Mouse (Mus musculus) megakaryocyte-erythroid progenitor cell, adult 5-6 weeks (primary cell): ENCODE data around the gene Ift46. TPM values are rescaled to one million over a fixed set of nuclear protein-coding genes. Genes with fewer than 3 reads are reported as not detected.

Experiments
- ATAC-seq: replicated peaks from 2 replicates; pipeline ENCODE4 v1.8.0; 2016; ENCODE audit warnings: mild to moderate bottlenecking, inconsistent platforms; ENCODE audit not compliant: severe bottlenecking, poor library complexity, low FRiP score, low TSS enrichment
- total RNA-seq, 2 experiments: library from RNA; stranded (forward) in 1 of 2; stranded (reverse) in 1 of 2; fragments of 200-1000, 215-1000 nt in 1 of 2; fragments of >200 nt in 1 of 2; fragmentation: Nextera tagmentation in 1 of 2; gene quantifications; 2 replicates each; pipeline ENCODE4 v1.2.3; 2014 to 2017

Gene Ift46
- total RNA-seq, 2 experiments from 2014 or later, result 24.1 to 27.7 TPM

DNA sequence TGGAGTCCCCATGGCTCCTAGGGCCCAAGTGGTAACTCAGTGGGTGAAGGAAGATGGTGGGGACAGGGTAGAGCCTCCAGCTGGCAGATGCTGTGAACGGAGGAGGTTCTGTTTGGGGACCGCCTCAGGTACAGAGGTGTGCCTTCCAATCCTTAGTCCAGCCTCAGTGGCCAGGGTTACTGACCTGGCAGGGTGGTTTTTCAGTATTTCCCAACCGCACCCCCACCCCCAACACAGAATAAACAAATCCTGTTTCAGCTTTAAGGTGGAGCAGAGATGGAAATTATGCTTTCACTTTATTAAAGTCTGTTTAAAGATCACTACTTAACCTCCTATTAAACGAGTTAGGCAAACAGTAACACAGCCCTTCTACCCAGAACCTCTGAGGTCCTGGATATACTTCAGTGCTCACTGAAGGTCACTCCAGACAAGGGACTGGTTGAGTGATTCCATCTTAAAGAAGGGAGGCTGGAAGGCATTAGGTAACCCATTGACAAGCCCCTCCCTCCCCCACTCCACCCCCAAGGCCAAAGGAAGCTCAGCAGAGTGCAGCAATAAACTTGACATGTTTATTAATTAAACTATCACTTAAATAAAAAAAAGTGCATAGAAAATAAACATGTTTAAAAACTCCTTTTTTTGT, 35.2 kb downstream of the Ift46 start, which contains the start of gene Ttc36:
Ttc36 (minus strand) TSS at position 265 of the 643 bp plus-strand sequence.
- no peak for ATAC-seq

DNA sequence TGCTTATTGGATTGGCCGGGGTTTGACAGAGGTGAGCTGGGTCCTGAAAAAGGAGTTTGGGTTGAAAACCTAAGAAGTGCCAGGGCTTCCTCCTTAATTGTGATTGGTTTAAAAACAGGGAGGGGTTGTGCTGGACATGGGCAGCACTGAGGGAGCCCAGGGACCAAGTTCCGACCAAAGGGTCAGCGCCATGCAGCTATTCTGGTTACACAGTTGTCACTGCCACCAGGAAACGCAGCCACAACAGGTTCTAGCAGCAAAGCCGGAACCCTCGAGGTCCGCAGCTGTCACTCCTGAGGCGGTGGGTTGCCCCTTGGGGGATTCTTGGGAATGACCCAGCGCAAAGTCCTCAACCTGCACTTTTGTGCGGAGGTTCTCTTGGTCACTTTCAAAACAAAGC, 37.0 kb downstream of the Ift46 start:
- ATAC-seq, result no peak

DNA sequence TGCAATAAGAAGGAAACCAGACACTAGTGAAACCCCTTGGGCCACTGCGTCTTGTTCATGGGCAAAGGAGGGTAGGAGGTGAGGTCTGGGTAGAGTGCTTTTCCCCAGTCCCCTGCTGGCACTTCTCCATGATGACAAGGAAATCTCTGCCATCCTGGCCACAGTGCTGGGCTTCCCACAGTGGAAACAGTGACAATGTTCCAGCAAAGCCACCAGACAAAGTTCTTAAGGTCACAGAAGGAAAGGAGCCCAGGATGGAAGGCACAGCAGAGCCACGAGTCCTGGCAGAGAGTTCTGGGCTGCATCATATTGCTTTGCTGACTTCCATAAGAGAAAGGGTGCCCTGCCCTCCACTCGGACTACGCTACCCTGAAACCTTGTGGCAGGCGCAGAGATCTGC, 37.8 kb downstream of the Ift46 start:
- no peak for ATAC-seq

DNA sequence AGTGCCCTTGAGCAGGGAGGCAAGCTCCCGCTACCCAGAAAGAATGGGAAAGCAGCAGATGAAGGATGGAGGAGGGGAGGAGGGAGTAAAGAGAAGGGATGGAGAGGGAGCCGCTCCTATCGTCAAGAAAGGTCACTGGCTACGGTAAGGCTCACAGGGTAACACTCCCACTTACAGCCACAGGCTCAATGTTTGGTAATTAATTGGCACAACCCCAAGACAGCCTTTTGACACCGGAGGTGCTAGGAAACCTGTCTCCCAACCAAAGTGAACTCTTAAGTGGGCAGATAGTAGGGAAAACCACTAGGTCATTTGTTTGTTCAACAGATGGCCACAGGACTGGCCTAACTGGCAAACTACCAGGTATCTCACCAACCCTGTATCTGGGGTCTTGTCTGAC, 39.4 kb downstream of the Ift46 start:
- ATAC-seq, result no peak

DNA sequence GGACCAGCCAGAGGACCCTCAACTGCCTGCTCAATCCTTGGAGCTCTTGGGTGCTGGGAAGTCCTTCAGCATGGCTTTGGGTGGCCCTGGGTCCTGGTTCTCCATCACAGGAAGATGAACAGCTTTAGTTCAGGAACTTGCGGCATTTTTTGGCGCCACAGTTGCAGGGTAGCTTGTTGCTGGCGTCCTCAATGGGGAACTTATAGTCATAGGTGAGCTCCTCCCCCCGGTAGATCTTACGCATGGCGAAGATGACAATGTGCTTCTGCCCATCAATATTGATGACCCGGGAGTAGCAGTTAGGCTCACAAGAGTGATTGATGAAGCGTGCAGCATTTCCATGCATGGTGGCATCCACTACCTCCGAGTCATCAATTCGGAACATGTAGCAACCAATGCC, 40.1 kb downstream of the Ift46 start:
- ATAC-seq, result no peak

DNA sequence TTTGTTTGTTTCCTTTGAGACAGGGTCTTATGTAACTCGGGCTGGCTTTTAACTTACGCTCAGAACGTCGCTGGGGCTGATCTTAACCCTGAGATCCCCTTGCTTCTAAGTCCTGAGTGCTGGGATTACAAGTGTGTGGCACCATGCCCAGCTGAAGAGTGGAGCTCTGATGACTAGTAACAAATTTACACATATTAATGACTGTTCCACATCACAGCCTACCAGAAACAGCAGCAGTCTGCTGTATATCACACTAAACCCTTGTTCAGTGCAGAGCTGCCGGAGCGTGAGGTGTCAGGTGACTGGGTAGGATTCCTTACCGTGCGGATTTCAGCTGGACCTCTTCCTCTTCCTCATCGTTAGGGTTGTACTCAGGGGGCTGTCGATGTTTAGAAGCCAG, 42.6 kb downstream of the Ift46 start:
- no peak for ATAC-seq

DNA sequence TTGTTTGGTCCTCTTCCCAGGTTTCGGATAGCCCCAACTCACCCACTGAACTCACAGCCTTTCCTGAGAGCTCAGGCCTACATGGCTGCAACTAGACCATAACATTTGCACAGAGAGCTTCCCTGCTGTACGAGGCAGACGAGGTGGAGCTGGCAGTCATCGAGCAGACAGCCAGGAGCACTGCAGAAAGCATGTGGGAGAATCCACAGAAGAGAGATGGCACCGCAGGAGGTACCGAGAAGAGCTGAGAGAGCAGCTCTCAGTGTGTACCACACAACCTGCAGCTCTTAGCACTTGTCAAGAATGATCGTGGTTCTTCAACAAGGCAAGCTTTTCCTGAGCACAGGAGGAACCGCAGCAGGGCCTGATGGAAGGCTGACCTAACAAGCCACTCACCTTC, 46.5 kb downstream of the Ift46 start:
- ATAC-seq, result no peak

DNA sequence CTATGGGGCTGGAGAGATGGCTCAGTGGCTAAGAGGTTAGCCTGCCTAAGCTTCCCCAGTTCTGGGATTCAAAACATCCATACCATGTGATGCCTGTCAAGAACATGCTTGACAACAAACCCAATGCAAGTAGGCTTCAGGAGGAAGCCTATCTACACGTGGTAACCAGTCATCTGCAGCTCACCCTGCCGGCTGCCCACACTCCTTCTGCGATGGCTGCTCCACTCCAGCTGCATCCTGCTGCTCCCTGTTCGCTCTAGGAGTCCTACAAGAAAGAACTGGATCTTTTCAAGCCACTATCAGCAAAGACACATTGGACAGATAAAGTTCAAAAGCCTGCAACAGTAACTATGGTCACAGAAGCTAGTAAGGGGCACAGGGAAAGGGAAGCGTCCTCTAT, 49.8 kb downstream of the Ift46 start:
- no peak for ATAC-seq

DNA sequence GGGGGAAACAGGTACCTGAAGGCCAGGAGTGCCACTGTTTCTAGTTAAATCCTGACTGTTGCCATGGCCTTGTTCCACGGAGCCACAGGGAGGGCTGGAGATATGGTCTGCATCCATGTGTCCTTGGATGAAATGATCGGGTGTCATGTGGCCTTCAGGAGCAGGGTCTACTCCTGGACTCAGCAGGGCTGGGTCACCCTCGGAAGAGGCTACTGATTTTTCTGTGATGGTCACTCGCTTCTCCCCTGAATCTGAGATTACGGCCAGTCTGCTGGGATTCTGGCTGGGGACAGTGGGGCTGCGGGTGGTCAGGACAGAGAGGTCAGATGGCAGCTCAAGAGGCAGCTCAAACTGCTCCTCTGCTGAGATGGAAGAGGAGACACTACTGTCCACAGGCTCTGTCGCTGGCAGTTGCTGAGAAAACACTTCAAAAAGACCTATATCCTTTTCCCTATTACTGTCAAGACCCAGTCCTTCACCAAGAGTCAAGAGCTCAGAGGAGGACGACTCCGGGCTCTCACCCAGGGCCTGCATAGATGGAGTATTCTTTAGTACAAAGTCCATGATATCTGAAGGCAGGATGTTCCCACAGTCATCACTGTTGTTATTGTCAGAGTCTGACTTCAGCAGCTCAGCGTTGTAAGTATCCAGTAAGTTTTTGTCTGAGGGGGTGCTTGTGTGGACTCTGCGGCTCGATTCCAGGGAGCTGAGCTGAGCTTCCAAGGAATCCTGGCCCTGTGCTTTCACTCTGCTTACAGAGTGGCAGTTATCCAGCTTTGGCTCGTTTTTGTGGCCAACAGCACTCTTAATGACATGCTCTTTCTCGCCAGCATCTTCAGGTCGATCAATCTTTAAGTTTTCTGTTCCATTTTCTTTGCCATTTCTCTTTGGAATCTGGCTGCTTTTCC, 52.5 kb downstream of the Ift46 start:
- no peak for ATAC-seq

DNA sequence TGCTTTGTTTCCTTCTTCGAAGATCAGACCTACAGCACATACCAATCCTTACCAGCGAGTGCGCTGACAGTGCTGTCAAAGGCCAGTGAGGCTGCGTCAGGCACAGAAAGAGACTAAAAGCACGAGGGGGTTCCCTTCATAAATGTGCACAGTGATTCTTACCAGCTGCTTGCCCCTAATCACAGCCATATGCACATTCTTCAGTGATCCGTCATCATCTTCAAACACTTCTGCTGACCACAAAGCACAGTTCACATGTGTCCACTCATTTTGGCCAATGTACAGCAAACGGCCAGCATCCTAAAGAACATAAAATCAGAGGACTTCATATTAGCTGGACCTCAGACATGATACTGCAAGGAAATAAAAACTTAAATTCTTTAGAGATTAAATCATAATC, 59.0 kb downstream of the Ift46 start:
- ATAC-seq, result no peak

DNA sequence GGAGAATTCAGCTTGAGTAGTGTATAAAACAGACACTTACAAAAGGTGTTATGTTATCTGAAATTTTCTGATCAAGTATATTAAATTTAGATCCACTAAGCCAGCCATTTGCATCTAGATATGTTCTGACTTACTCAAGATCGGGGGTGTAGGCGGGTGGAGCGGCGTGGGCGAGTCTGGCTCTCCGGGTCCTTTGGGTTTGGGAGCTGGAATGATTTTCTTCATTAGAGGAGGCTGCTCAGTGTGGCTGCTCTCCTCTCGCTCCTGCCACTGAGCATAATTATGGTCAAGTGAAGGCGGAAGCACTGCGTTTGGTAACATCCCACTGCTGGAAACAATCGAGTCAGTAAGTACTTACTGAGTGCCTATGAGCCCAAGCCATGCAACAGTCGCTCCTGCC, 61.2 kb downstream of the Ift46 start:
- no peak for ATAC-seq

DNA sequence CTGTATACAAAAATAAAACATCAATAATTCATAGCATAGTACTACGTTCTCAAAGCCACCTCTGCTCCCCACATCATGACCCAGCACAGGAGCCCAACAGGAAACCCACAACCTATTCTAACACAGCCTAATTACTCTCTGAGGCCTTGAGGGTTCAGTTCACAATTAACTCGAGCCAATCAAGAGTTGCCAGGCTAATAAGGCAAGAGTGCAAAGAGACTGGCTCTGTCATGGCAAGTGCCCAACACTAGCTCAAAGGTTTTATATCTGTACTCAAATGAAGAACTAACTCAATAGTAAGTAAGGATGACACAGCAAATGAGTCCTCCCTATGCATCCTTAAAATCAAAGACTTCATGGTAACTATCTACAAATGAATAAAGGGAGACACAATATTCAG, 62.8 kb downstream of the Ift46 start:
- no peak for ATAC-seq

DNA sequence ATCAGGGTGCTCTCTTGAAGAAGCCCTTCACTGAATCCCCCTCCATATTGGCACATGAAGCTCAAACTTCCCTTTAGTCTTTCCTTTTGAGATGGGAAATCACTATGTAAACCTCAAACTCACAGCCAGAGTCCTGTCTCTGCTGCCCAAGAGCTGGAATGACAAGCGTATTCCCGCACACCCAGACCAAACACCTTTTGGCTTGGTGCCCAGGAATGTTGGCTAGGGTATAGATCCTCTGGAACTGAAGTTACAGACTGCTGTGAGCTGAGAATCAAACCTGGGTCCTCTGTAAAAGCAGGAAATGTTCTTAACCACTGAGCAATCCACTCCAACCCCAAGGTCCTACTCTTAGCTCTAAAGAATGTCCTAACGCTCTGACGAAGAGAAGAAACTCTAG, 64.6 kb downstream of the Ift46 start:
- no peak for ATAC-seq

DNA sequence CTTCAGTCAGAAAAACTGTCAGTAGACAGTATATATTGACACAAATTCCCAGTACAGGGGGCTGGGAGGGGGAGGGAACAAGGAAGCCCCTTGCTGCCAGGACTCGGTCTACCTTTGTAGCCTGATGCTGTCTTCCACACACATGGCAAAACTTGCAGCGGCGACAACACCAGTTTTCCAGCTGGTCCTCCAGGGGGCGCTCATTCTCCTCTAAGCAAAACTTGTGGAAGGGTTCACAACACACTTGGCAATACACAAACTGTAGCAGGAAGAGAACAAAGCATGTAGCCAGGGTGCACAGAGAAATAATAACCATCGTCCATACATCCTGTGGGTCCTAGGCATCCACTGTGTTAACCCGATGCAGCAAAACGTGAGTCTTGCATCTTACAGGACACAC, 68.7 kb downstream of the Ift46 start:
- ATAC-seq, result 0 out of 2 replicates have a peak, but pooled peaks have one; percentile 53

DNA sequence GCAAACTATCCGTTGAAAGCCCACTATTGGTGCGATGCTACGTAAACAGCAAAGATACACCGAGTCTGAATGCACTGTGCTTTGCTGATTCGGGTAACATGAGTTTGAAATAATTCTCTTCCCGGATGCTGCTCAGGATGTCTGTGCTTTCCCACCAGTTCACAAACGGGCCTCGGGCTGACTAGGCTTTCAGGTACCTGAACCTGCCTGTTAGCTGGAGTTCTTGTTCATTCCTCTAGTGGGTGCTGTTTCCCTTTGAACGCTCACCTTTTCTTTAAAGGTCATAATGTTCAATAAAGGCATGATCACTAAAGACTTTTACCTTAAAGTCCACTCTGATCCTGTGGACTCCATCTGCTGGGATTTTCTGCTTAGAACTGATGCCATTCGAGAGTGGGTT, 73.5 kb downstream of the Ift46 start:
- peak; percentile 67; the same call in 1 of the 2 replicates for ATAC-seq

Other genes starting within 250 kb of the Ift46 start
- 0.54 and 6.2 TPM in 2 replicates for gene Cxcr5, start 206.0 kb upstream of the Ift46 start, total RNA-seq (2014; fragmentation: Nextera tagmentation)
- gene Cxcr5, start 206.0 kb upstream of the Ift46 start, total RNA-seq (2017), result 0.08 and 1.8 TPM in 2 replicates
- 73.6 and 92.1 TPM in 2 replicates for gene Ddx6, start 163.0 kb upstream of the Ift46 start, total RNA-seq (2014; fragmentation: Nextera tagmentation)
- 76.4 and 93.3 TPM in 2 replicates for gene Ddx6, start 163.0 kb upstream of the Ift46 start, total RNA-seq (2017)
- gene Treh, start 94.7 kb upstream of the Ift46 start, total RNA-seq (2014; fragmentation: Nextera tagmentation), result not detected in 2 replicates
- not detected in 2 replicates for gene Treh, start 94.7 kb upstream of the Ift46 start, total RNA-seq (2017)
- gene Phldb1, start 32.7 kb upstream of the Ift46 start, total RNA-seq (2014; fragmentation: Nextera tagmentation), result 3.7 and 5.3 TPM in 2 replicates
- gene Phldb1, start 32.7 kb upstream of the Ift46 start, total RNA-seq (2017), result 1.6 and 14.1 TPM in 2 replicates
- 111 and 119 TPM in 2 replicates for gene Arcn1, start 63 bp upstream of the Ift46 start, total RNA-seq (2014; fragmentation: Nextera tagmentation)
- gene Arcn1, start 63 bp upstream of the Ift46 start, total RNA-seq (2017), result 177 and 182 TPM in 2 replicates
- not detected in 2 replicates for gene Tmem25, start 31.4 kb downstream of the Ift46 start, total RNA-seq (2014; fragmentation: Nextera tagmentation)
- gene Tmem25, start 31.4 kb downstream of the Ift46 start, total RNA-seq (2017), result 0.28 TPM in 1 of 2 replicates, not detected in the other
- gene Ttc36, start 35.2 kb downstream of the Ift46 start, total RNA-seq (2014; fragmentation: Nextera tagmentation), result not detected in 2 replicates
- not detected in 2 replicates for gene Ttc36, start 35.2 kb downstream of the Ift46 start, total RNA-seq (2017)
- gene Kmt2a, start 113.4 kb downstream of the Ift46 start, total RNA-seq (2014; fragmentation: Nextera tagmentation), result 97.4 and 110 TPM in 2 replicates
- 14.0 and 23.6 TPM in 2 replicates for gene Kmt2a, start 113.4 kb downstream of the Ift46 start, total RNA-seq (2017)
- gene Atp5l, start 152.8 kb downstream of the Ift46 start, total RNA-seq (2014; fragmentation: Nextera tagmentation), result 751 and 827 TPM in 2 replicates
- gene Atp5l, start 152.8 kb downstream of the Ift46 start, total RNA-seq (2017), result 149 and 255 TPM in 2 replicates
- 58.0 and 64.3 TPM in 2 replicates for gene Ube4a, start 197.7 kb downstream of the Ift46 start, total RNA-seq (2014; fragmentation: Nextera tagmentation)
- gene Ube4a, start 197.7 kb downstream of the Ift46 start, total RNA-seq (2017), result 40.6 and 50.2 TPM in 2 replicates
- 2.3 and 17.7 TPM in 2 replicates for gene Cd3g, start 212.5 kb downstream of the Ift46 start, total RNA-seq (2014; fragmentation: Nextera tagmentation)
- gene Cd3g, start 212.5 kb downstream of the Ift46 start, total RNA-seq (2017), result 2.6 and 14.6 TPM in 2 replicates
- 5.5 and 24.0 TPM in 2 replicates for gene Cd3d, start 213.9 kb downstream of the Ift46 start, total RNA-seq (2014; fragmentation: Nextera tagmentation)
- gene Cd3d, start 213.9 kb downstream of the Ift46 start, total RNA-seq (2017), result not detected in 2 replicates
- 10.5 and 20.5 TPM in 2 replicates for gene Cd3e, start 241.7 kb downstream of the Ift46 start, total RNA-seq (2014; fragmentation: Nextera tagmentation)
- gene Cd3e, start 241.7 kb downstream of the Ift46 start, total RNA-seq (2017), result not detected in 2 replicates